Comparison of ENCODE assay signal across 8 mouse cellular contexts in genomic region chr6:100883233-100883632, GRCm38 (mm10). TPM values are rescaled to one million over a fixed set of nuclear protein-coding genes. Genes with fewer than 3 reads are reported as not detected.
A peak's percentile ranks its signal among the peaks of the same experiment; 100 is the strongest.
DNase-seq lines count a peak whose midpoint lies in the region; ATAC-seq and TF ChIP-seq lines count a peak whose summit lies in the region.

No protein-coding gene starts in this region.

- 50% methylated on average over 13 of the region's 13 CpGs for WGBS in midbrain, embryonic 10.5 days
- 49% methylated on average over 13 of the region's 13 CpGs for WGBS in midbrain, embryonic 13.5 days
- 63% methylated on average over 13 of the region's 13 CpGs for WGBS in stomach, postnatal 0 days

- peaks cover 16% of the 10 kb centered on the region for H3K27me3 ChIP-seq in midbrain, embryonic 10.5 days (ENCODE audit: low read depth, poor library complexity, severe bottlenecking)
- peaks cover 8% of the 10 kb centered on the region; the same call in 1 of the 2 replicates for H3K27me3 ChIP-seq in midbrain, embryonic 13.5 days
- H3K27me3 ChIP-seq in stomach, postnatal 0 days (ENCODE audit: control insufficient read depth, insufficient read depth, low read length), result no peaks in the 10 kb centered on the region

- no peak overlapping the region for H3K9ac ChIP-seq in midbrain, embryonic 13.5 days (replicated peaks)
- no peak overlapping the region for H3K9ac ChIP-seq in stomach, postnatal 0 days (ENCODE audit: low read length)

- H3K4me1 ChIP-seq in midbrain, embryonic 10.5 days, result peaks cover 11% of the 10 kb centered on the region; the same call in 1 of the 2 replicates
- H3K4me1 ChIP-seq in midbrain, embryonic 13.5 days (replicated peaks), result 0 out of 2 replicates have a peak, but pooled peaks cover 7% of the 10 kb centered on the region
- H3K4me1 ChIP-seq in stomach, postnatal 0 days (replicated peaks; ENCODE audit: control insufficient read depth, insufficient read depth), result no peaks in the 10 kb centered on the region

- ATAC-seq in midbrain, embryonic 13.5 days, result no peak
- no peak for ATAC-seq in stomach, postnatal 0 days (ENCODE audit: low FRiP score, low TSS enrichment)

- no peak overlapping the region for H3K4me2 ChIP-seq in midbrain, embryonic 13.5 days (replicated peaks)
- no peak overlapping the region for H3K4me2 ChIP-seq in stomach, postnatal 0 days (replicated peaks; ENCODE audit: low read depth)

- no peaks in the 10 kb centered on the region for H3K36me3 ChIP-seq in midbrain, embryonic 10.5 days
- no peaks in the 10 kb centered on the region for H3K36me3 ChIP-seq in midbrain, embryonic 13.5 days
- no peaks in the 10 kb centered on the region for H3K36me3 ChIP-seq in stomach, postnatal 0 days (ENCODE audit: control insufficient read depth, insufficient read depth, low read length)

- H3K27ac ChIP-seq in midbrain, embryonic 10.5 days (replicated peaks), result no peak overlapping the region
- H3K27ac ChIP-seq in midbrain, embryonic 13.5 days, result no peak overlapping the region
- no peak overlapping the region for H3K27ac ChIP-seq in stomach, postnatal 0 days (replicated peaks)

- peak; percentile 20 for DNase-seq in cerebellum, adult 8-10 months
- no peak for DNase-seq in cerebellum, adult 11 months
- DNase-seq in midbrain, embryonic 10.5 days (ENCODE audit: low spot score), result peak; percentile 46
- peak; percentile 37 for DNase-seq in c-Kit-positive CD71-positive TER-119-positive erythroid progenitor cells, embryonic 14.5 days (ENCODE audit: low spot score)
- peak; percentile 27 for DNase-seq in liver
- no peak for DNase-seq in stomach, postnatal 0 days (ENCODE audit: low spot score)
- no peak for DNase-seq in urinary bladder, postnatal 10 days (ENCODE audit: low spot score)

- no peak overlapping the region for H3K4me3 ChIP-seq in midbrain, embryonic 10.5 days
- no peak overlapping the region for H3K4me3 ChIP-seq in midbrain, embryonic 13.5 days (replicated peaks)
- H3K4me3 ChIP-seq in stomach, postnatal 0 days (ENCODE audit: low read depth, low read length), result no peak overlapping the region

- TF ChIP-seq CTCF in stomach, postnatal 0 days (IDR thresholded peaks at IDR 0.05; ENCODE audit: low read depth), result peak; percentile 75

- TF ChIP-seq EP300 in stomach, postnatal 0 days (optimal IDR thresholded peaks at IDR 0.05), result no peak

- H3K9me3 ChIP-seq in midbrain, embryonic 10.5 days (replicated peaks), result no peaks in the 10 kb centered on the region
- H3K9me3 ChIP-seq in midbrain, embryonic 13.5 days, result no peaks in the 10 kb centered on the region; the same call in 1 of the 2 replicates
- no peaks in the 10 kb centered on the region for H3K9me3 ChIP-seq in stomach, postnatal 0 days (ENCODE audit: control insufficient read depth, low read length)

RNA-seq across cellular contexts. Expression of gene Ppp4r2, which starts 49.8 kb away (rescaled TPM):
- polyA plus RNA-seq in midbrain, embryonic 10.5 days (2016; fragmentation: Nextera tagmentation; extraction: Ambion mirVana), result 22.7 and 23.0 TPM in 2 replicates
- 26.4 and 26.6 TPM in 2 replicates for polyA plus RNA-seq in midbrain, embryonic 13.5 days (2015; fragmentation: Nextera tagmentation; extraction: Ambion mirVana)
- 8.3 and 8.7 TPM in 2 replicates for polyA plus RNA-seq in stomach, postnatal 0 days (2015; fragmentation: Nextera tagmentation; extraction: Ambion mirVana)

Comparison
In these comparisons a context has a peak if more than half of its experiments do, and no peak if none do; other contexts are left out.
1. DNase-seq: peak in cerebellum, adult 8-10 months (single experiment), midbrain, embryonic 10.5 days (single experiment), c-Kit-positive CD71-positive TER-119-positive erythroid progenitor cells, embryonic 14.5 days (single experiment) and liver (single experiment); none in cerebellum, adult 11 months (single experiment), stomach, postnatal 0 days (single experiment) and urinary bladder, postnatal 10 days (single experiment).